Mouse (Mus musculus) retina, postnatal 7 days (tissue): ENCODE data around the gene Wdr24.
A peak's percentile ranks its signal among the peaks of the same experiment; 100 is the strongest.
"Not testable (repeated sequence)": the region's sequence is repeated elsewhere in the genome, so short reads cannot be mapped to it uniquely, and the experiment has no call there.

ENCODE experiments used
- DNase-seq: peaks from one replicate; pipeline ENCODE4 v3.0.0-alpha.2; 2012; ENCODE audit warnings: low read depth, low spot score

Wdr24 gene

GRCm38 (mm10) chr17:25860229-25860628, 36.8 kb downstream of the Wdr24 start:
- DNase-seq = no peak

GRCm38 (mm10) chr17:25860832-25861703, 37.6 kb downstream of the Wdr24 start, which contains the start of gene Wdr90:
Gene Wdr90 (minus strand): TSS chr17:25861501.
- peak; percentile 83 for DNase-seq

GRCm38 (mm10) chr17:25861704-25862612, 38.5 kb downstream of the Wdr24 start:
- no peak for DNase-seq

GRCm38 (mm10) chr17:25863681-25864080, 40.3 kb downstream of the Wdr24 start:
- DNase-seq = no peak

- DNase-seq = no peak
These were observed 40.9 kb downstream of the Wdr24 start for GRCm38 (mm10) chr17:25864311-25864710.

GRCm38 (mm10) chr17:25865288-25865687, 41.9 kb downstream of the Wdr24 start:
- DNase-seq = no peak

- no peak for DNase-seq
These were observed 42.7 kb downstream of the Wdr24 start for GRCm38 (mm10) chr17:25866172-25866571.

- no peak for DNase-seq
These were observed 44.0 kb downstream of the Wdr24 start for GRCm38 (mm10) chr17:25867509-25867835.

GRCm38 (mm10) chr17:25867836-25868600, 44.6 kb downstream of the Wdr24 start:
- no peak for DNase-seq

GRCm38 (mm10) chr17:25868601-25869191, 45.3 kb downstream of the Wdr24 start, which contains the start of gene Mcrip2:
Gene Mcrip2 (minus strand): TSS chr17:25868764.
- no peak for DNase-seq

GRCm38 (mm10) chr17:25869498-25869897, 46.1 kb downstream of the Wdr24 start:
- DNase-seq = no peak

- DNase-seq = no peak
These were observed 46.5 kb downstream of the Wdr24 start for GRCm38 (mm10) chr17:25869954-25870353.

- DNase-seq = not testable (repeated sequence)
These were observed 48.1 kb downstream of the Wdr24 start for GRCm38 (mm10) chr17:25871566-25871965.

- DNase-seq = no peak
These were observed 49.2 kb downstream of the Wdr24 start for GRCm38 (mm10) chr17:25872676-25873075.

- no peak for DNase-seq
These were observed 50.1 kb downstream of the Wdr24 start for GRCm38 (mm10) chr17:25873405-25874147.

GRCm38 (mm10) chr17:25874148-25874720, 50.8 kb downstream of the Wdr24 start:
- no peak for DNase-seq

GRCm38 (mm10) chr17:25874721-25875170, 51.3 kb downstream of the Wdr24 start, which contains the start of gene Mettl26:
Gene Mettl26 (plus strand): TSS chr17:25875074.
- peak; percentile 84 for DNase-seq

- peak; percentile 72 for DNase-seq
These were observed 52.0 kb downstream of the Wdr24 start for GRCm38 (mm10) chr17:25875171-25876136.
